Mouse (Mus musculus): ENCODE data around the gene Prame. TPM values are rescaled to one million over a fixed set of nuclear protein-coding genes. Genes with fewer than 3 reads are reported as not detected.

Prame gene
- polyA plus RNA-seq, 1 experiment from 2014 or later: not detected

Other genes starting within 250 kb of the Prame start
- gene Gm7903, start 193.9 kb downstream of the Prame start, polyA plus RNA-seq (2016; fragmentation: Nextera tagmentation; extraction: Ambion mirVana): not detected in 2 replicates
- not detected in 2 replicates for gene AV320801, start 133.1 kb downstream of the Prame start, polyA plus RNA-seq (2016; fragmentation: Nextera tagmentation; extraction: Ambion mirVana)
- not detected in 2 replicates for gene Nxf7, start 28.9 kb downstream of the Prame start, polyA plus RNA-seq (2016; fragmentation: Nextera tagmentation; extraction: Ambion mirVana)
- gene Tcp11x2, start 66.1 kb upstream of the Prame start, polyA plus RNA-seq (2016; fragmentation: Nextera tagmentation; extraction: Ambion mirVana): not detected in 2 replicates
- not detected in 2 replicates for gene Tmsb15a, start 97.6 kb upstream of the Prame start, polyA plus RNA-seq (2016; fragmentation: Nextera tagmentation; extraction: Ambion mirVana)
- gene Armcx5, start 115.0 kb upstream of the Prame start, polyA plus RNA-seq (2016; fragmentation: Nextera tagmentation; extraction: Ambion mirVana): 14.0 and 14.1 TPM in 2 replicates
- 69.9 and 71.6 TPM in 2 replicates for gene Gprasp1, start 115.0 kb upstream of the Prame start, polyA plus RNA-seq (2016; fragmentation: Nextera tagmentation; extraction: Ambion mirVana)
- gene Bhlhb9, start 169.9 kb upstream of the Prame start, polyA plus RNA-seq (2016; fragmentation: Nextera tagmentation; extraction: Ambion mirVana): 74.7 and 74.9 TPM in 2 replicates
- 53.5 and 59.0 TPM in 2 replicates for gene Gprasp2, start 211.3 kb upstream of the Prame start, polyA plus RNA-seq (2016; fragmentation: Nextera tagmentation; extraction: Ambion mirVana)